Mouse (Mus musculus) stomach, adult 2 months (tissue): ENCODE results near the gene Gm7970. TPM values are rescaled to one million over a fixed set of nuclear protein-coding genes. Genes with fewer than 3 reads are reported as not detected.

Source experiments
- polyA plus RNA-seq: library from polyadenylated mRNA; depleted of rRNA; stranded (reverse); fragments of >200 nt; gene quantifications from 2 replicates; pipeline ENCODE4 v1.2.3, GENCODE M21; 2012; rRNA removed

The Gm7970 gene
- polyA plus RNA-seq = not detected in 2 replicates

GRCm38 (mm10) chr14:41555483-41555882 is at the start of gene Gm7970:
Gene Gm7970 (minus strand): TSS chr14:41555583.

GRCm38 (mm10) chr14:41572911-41573310 is 17.5 kb upstream of the Gm7970 start, which contains the start of gene 1700049E17Rik2:
Gene 1700049E17Rik2 (plus strand): TSS chr14:41573211.

Other genes with a start within 250 kb of the Gm7970 start
- gene Gm5798, start 207.0 kb downstream of the Gm7970 start, polyA plus RNA-seq = not detected in 2 replicates
- gene Gm7945, start 169.2 kb downstream of the Gm7970 start, polyA plus RNA-seq = not detected in 2 replicates
- gene Gm6482, start 147.3 kb downstream of the Gm7970 start, polyA plus RNA-seq = not detected in 2 replicates
- gene Gm7954, start 102.1 kb downstream of the Gm7970 start, polyA plus RNA-seq = not detected in 2 replicates
- gene Gm3486, start 66.1 kb downstream of the Gm7970 start, polyA plus RNA-seq = not detected in 2 replicates
- not detected in 2 replicates for gene 1700049E17Rik2, start 17.6 kb upstream of the Gm7970 start, polyA plus RNA-seq
- not detected in 2 replicates for gene Gm3072, start 69.0 kb upstream of the Gm7970 start, polyA plus RNA-seq
- not detected in 2 replicates for gene Gm3676, start 90.9 kb upstream of the Gm7970 start, polyA plus RNA-seq
- gene Gm8068, start 146.3 kb upstream of the Gm7970 start, polyA plus RNA-seq = not detected in 2 replicates
- gene Gm7929, start 195.0 kb upstream of the Gm7970 start, polyA plus RNA-seq = not detected in 2 replicates
- gene Gm47189, start 216.9 kb upstream of the Gm7970 start, polyA plus RNA-seq = not detected in 2 replicates